ENCODE assay signal across 9 mouse cellular contexts in the genomic region with DNA sequence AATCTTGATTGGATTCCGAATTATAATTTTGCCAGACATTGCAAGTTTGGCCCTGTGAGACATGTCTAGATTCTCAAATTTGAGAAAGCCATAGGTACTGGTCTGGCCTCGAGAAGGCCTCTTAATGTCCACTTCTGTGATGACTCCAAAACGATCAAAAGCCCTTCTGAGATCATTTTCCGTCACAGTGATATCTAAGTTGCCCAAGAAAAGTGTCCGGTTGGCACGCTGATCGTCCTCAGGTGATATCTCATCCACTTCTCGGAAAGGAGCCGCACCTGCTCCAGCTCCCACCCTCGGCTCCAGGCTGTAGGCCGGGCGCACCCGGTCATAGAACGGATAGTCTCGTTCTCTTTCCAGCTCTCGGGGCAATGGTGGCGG. TPM values are rescaled to one million over a fixed set of nuclear protein-coding genes. Genes with fewer than 3 reads are reported as not detected.
DNase-seq lines count a peak whose midpoint lies in the region; ATAC-seq lines count a peak whose summit lies in the region.
"Had no signal": no experiment of that assay in that cellular context is flagged by ENCODE, and none has a peak within 500 bp of the region (broad histone marks: within the 10 kb centered on the region; RNA-seq: fewer than 3 reads in every experiment).

No protein-coding gene starts in this region.

- peak overlapping the region; percentile 82 for H3K4me2 ChIP-seq in kidney, embryonic 14.5 days (replicated peaks; ENCODE audit: low read depth, low read length)
- peak overlapping the region; percentile 89 for H3K4me2 ChIP-seq in hindbrain, embryonic 12.5 days (replicated peaks)
- peak overlapping the region; percentile 84 for H3K4me2 ChIP-seq in midbrain, embryonic 13.5 days (replicated peaks)

- H3K4me1 ChIP-seq in kidney, embryonic 14.5 days (ENCODE audit: control insufficient read depth, insufficient read depth, low read length): peaks cover 17% of the 10 kb centered on the region
- H3K4me1 ChIP-seq in brown adipose tissue, adult 24 weeks (ENCODE audit: control insufficient read depth, insufficient read depth, insufficient read length, low read length): peaks cover 16% of the 10 kb centered on the region
- H3K4me1 ChIP-seq in hindbrain, embryonic 12.5 days: peaks cover 35% of the 10 kb centered on the region
- peaks cover 42% of the 10 kb centered on the region for H3K4me1 ChIP-seq in midbrain, embryonic 13.5 days (replicated peaks)

- H3K9ac ChIP-seq in kidney, embryonic 14.5 days (ENCODE audit: low read depth, low read length): peak overlapping the region; percentile 96
- peak overlapping the region; percentile 88 for H3K9ac ChIP-seq in hindbrain, embryonic 12.5 days
- H3K9ac ChIP-seq in midbrain, embryonic 13.5 days (replicated peaks): peak overlapping the region; percentile 82

- 19% methylated on average over 17 of the region's 17 CpGs for WGBS in kidney, embryonic 14.5 days
- 29% methylated on average over 17 of the region's 17 CpGs for WGBS in hindbrain, embryonic 12.5 days
- WGBS in midbrain, embryonic 13.5 days: 22% methylated on average over 17 of the region's 17 CpGs

- no peak for ATAC-seq in kidney, embryonic 14.5 days (ENCODE audit: low FRiP score, low TSS enrichment)
- no peak for ATAC-seq in hindbrain, embryonic 12.5 days (ENCODE audit: low FRiP score)
- ATAC-seq in midbrain, embryonic 13.5 days: no peak

- DNase-seq in kidney, postnatal 36 days: no peak
- no peak for DNase-seq in right cerebral cortex, postnatal 14 days
- DNase-seq in gastrocnemius, postnatal 10 days: no peak
- no peak for DNase-seq in spleen, adult 18-20 months

- no peaks in the 10 kb centered on the region for H3K27me3 ChIP-seq in kidney, embryonic 14.5 days (ENCODE audit: control insufficient read depth, insufficient read depth, low read length)
- H3K27me3 ChIP-seq in hindbrain, embryonic 12.5 days: no peaks in the 10 kb centered on the region
- no peaks in the 10 kb centered on the region for H3K27me3 ChIP-seq in midbrain, embryonic 13.5 days

- H3K36me3 ChIP-seq in kidney, embryonic 14.5 days (ENCODE audit: control insufficient read depth, insufficient read depth, low read length): peaks cover 29% of the 10 kb centered on the region
- peaks cover 18% of the 10 kb centered on the region for H3K36me3 ChIP-seq in hindbrain, embryonic 12.5 days
- peaks cover 16% of the 10 kb centered on the region for H3K36me3 ChIP-seq in midbrain, embryonic 13.5 days

- no peak overlapping the region; the same call in 1 of the 2 replicates for H3K27ac ChIP-seq in kidney, embryonic 14.5 days (ENCODE audit: low read depth, low read length)
- peak overlapping the region; percentile 91 for H3K27ac ChIP-seq in brown adipose tissue, adult 24 weeks (replicated peaks; ENCODE audit: low read depth, low read length)
- 0 out of 2 replicates have a peak overlapping the region, but pooled peaks have one; percentile 92 for H3K27ac ChIP-seq in hindbrain, embryonic 12.5 days
- peak overlapping the region; percentile 88; the same call in 1 of the 2 replicates for H3K27ac ChIP-seq in midbrain, embryonic 13.5 days

- H3K4me3 ChIP-seq in kidney, embryonic 14.5 days (ENCODE audit: low read length): peak overlapping the region; percentile 93
- H3K4me3 ChIP-seq in brown adipose tissue, adult 24 weeks (ENCODE audit: insufficient read depth, low read depth, low read length): peak overlapping the region; percentile 85
- H3K4me3 ChIP-seq in hindbrain, embryonic 12.5 days: peak overlapping the region; percentile 92
- H3K4me3 ChIP-seq in midbrain, embryonic 13.5 days (replicated peaks): peak overlapping the region; percentile 83

- H3K9me3 ChIP-seq in kidney, embryonic 14.5 days (ENCODE audit: control insufficient read depth, low read length): no peaks in the 10 kb centered on the region
- no peaks in the 10 kb centered on the region for H3K9me3 ChIP-seq in hindbrain, embryonic 12.5 days (replicated peaks)
- no peaks in the 10 kb centered on the region for H3K9me3 ChIP-seq in midbrain, embryonic 13.5 days

RNA-seq across cellular contexts. Expression of gene Rbm15, which starts 1.7 kb away (rescaled TPM):
- polyA plus RNA-seq in kidney, embryonic 14.5 days (2014; fragmentation: Nextera tagmentation; extraction: Ambion mirVana): 20.9 and 21.0 TPM in 2 replicates
- polyA plus RNA-seq in brown adipose tissue, adult 24 weeks (2012; ENCODE audit: insufficient read depth, insufficient read length, missing spikeins): 7.2 and 8.9 TPM in 2 replicates
- polyA plus RNA-seq in hindbrain, embryonic 12.5 days (2016; fragmentation: Nextera tagmentation; extraction: Ambion mirVana): 14.2 and 15.3 TPM in 2 replicates
- 10.7 and 12.0 TPM in 2 replicates for polyA plus RNA-seq in midbrain, embryonic 13.5 days (2015; fragmentation: Nextera tagmentation; extraction: Ambion mirVana)
- 10 to 100 TPM; 19.2 to 24.1 TPM for total RNA-seq in gastrocnemius, postnatal 10 days (2021)

RNA-seq across cellular contexts. Expression of gene Slc16a4, which starts 40.7 kb away (rescaled TPM):
- 4.4 and 5.1 TPM in 2 replicates for polyA plus RNA-seq in kidney, embryonic 14.5 days (2014; fragmentation: Nextera tagmentation; extraction: Ambion mirVana)
- polyA plus RNA-seq in brown adipose tissue, adult 24 weeks (2012; ENCODE audit: insufficient read depth, insufficient read length, missing spikeins): 0.83 TPM in 1 of 2 replicates, not detected in the other
- polyA plus RNA-seq in hindbrain, embryonic 12.5 days (2016; fragmentation: Nextera tagmentation; extraction: Ambion mirVana): 5.4 and 5.5 TPM in 2 replicates
- polyA plus RNA-seq in midbrain, embryonic 13.5 days (2015; fragmentation: Nextera tagmentation; extraction: Ambion mirVana): 2.1 and 2.3 TPM in 2 replicates
- under 1 TPM; 0.16 to 0.18 TPM for total RNA-seq in gastrocnemius, postnatal 10 days (2021)
- total RNA-seq: hematopoietic stem cell, adult 5-6 weeks had no signal

RNA-seq across cellular contexts. Expression of gene Lamtor5, which starts 53.1 kb away (rescaled TPM):
- 190 and 230 TPM in 2 replicates for polyA plus RNA-seq in kidney, embryonic 14.5 days (2014; fragmentation: Nextera tagmentation; extraction: Ambion mirVana)
- polyA plus RNA-seq in brown adipose tissue, adult 24 weeks (2012; ENCODE audit: insufficient read depth, insufficient read length, missing spikeins): 146 and 167 TPM in 2 replicates
- polyA plus RNA-seq in hindbrain, embryonic 12.5 days (2016; fragmentation: Nextera tagmentation; extraction: Ambion mirVana): 157 and 177 TPM in 2 replicates
- 203 and 216 TPM in 2 replicates for polyA plus RNA-seq in midbrain, embryonic 13.5 days (2015; fragmentation: Nextera tagmentation; extraction: Ambion mirVana)
- total RNA-seq in gastrocnemius, postnatal 10 days (2021): 10 to 100 TPM; 50.5 to 53.2 TPM
